Mouse (Mus musculus) limb, embryonic 15.5 days (tissue): ENCODE data around the gene Cdc42bpg. TPM values are rescaled to one million over a fixed set of nuclear protein-coding genes. Genes with fewer than 3 reads are reported as not detected.
"Not testable (repeated sequence)": the region's sequence is repeated elsewhere in the genome, so short reads cannot be mapped to it uniquely, and the experiment has no call there.

ENCODE experiments used
- ATAC-seq: fragments of 200-750 bp; cut with Nextera tagmentation; 2 replicates; pipeline ENCODE4 v1.8.0; 2017; ENCODE audit warnings: low read depth, moderate TSS enrichment; ENCODE audit not compliant: insufficient number of reproducible peaks, low FRiP score, low TSS enrichment
- H3K27ac ChIP-seq: fragments of 300-500 bp; sonication (generic); 2 replicates; pipeline ENCODE4 v1.5.1; 2015; ENCODE audit warnings: moderate library complexity, mild to moderate bottlenecking, inconsistent platforms
- H3K27me3 ChIP-seq: fragments of 300-500 bp; sonication (generic); 2 replicates; pipeline ENCODE4 v1.6.1; 2015; ENCODE audit warnings: inconsistent platforms
- H3K36me3 ChIP-seq: fragments of 300-500 bp; sonication (generic); 2 replicates; pipeline ENCODE4 v1.6.1; 2015; ENCODE audit warnings: inconsistent platforms
- H3K4me1 ChIP-seq: fragments of 300-500 bp; sonication (generic); 2 replicates; pipeline ENCODE4 v1.6.1; 2015; ENCODE audit warnings: inconsistent platforms
- H3K4me2 ChIP-seq: fragments of 300-500 bp; sonication (generic); 2 replicates; pipeline ENCODE4 v1.6.1; 2015; ENCODE audit warnings: mild to moderate bottlenecking, inconsistent platforms
- H3K4me3 ChIP-seq: fragments of 300-500 bp; sonication (generic); 2 replicates; pipeline ENCODE4 v1.5.1; 2015; ENCODE audit warnings: mild to moderate bottlenecking, inconsistent platforms
- H3K9ac ChIP-seq: fragments of 300-500 bp; sonication (generic); 2 replicates; pipeline ENCODE4 v1.6.1; 2015; ENCODE audit warnings: inconsistent platforms
- H3K9me3 ChIP-seq: fragments of 300-500 bp; sonication (generic); 2 replicates; pipeline ENCODE4 v1.6.1; 2016; ENCODE audit warnings: inconsistent platforms
- WGBS: fragments of 180-500 bp; shearing (Covaris S2); methylation state at CpG from one replicate; pipeline ENCODE4 v1.1.7; 2015; 5-methylcytosine and 5-hydroxymethylcytosine counted together
- polyA plus RNA-seq: library from polyadenylated mRNA; unstranded; fragments of >200 nt; fragmentation: Nextera tagmentation; extraction: Ambion mirVana; gene quantifications from 2 replicates; pipeline ENCODE4 v1.2.1, GENCODE M21; 2015

The Cdc42bpg gene
- polyA plus RNA-seq, 1 experiment from 2014 or later: 2.0 TPM

GRCm38 (mm10) chr19:6302522-6302921, 3.7 kb upstream of the Cdc42bpg start:
- peaks cover 25% of the 10 kb centered on the region for H3K36me3 ChIP-seq
- H3K4me3 ChIP-seq: no peak overlapping the region
- ATAC-seq: no peak
- H3K4me1 ChIP-seq: peaks cover 48% of the 10 kb centered on the region
- no peaks in the 10 kb centered on the region for H3K27me3 ChIP-seq
- H3K9me3 ChIP-seq: no peaks in the 10 kb centered on the region
- peak overlapping the region; percentile 72 for H3K27ac ChIP-seq
- H3K4me2 ChIP-seq: no peak overlapping the region
- H3K9ac ChIP-seq: no peak overlapping the region
- WGBS: 21% methylated on average over 4 of the region's 4 CpGs

DNA sequence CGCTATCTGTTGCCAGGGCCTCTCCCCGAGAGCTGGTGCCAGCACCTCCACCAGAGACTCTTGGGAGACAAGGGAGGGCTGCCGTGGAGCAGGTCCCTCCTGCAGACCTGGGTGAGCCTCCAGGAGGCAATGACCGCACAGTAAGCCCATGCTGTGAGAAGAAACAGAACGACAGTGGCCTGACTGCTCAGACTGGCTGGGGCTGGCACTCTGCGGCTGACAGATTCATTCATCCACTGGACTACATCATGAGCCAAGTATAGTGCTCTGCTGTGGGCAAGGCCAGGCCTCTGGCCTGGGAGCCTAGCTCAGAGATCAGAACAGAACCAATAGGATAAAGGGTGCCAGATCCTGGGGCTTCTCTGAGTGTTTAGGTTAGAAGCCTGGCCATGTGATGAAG, 2.4 kb upstream of the Cdc42bpg start:
- Histone ChIP-seq H3K4me2 (no peak overlapping the region), H3K27ac (no peak overlapping the region), H3K9ac (no peak overlapping the region), H3K27me3 (no peaks in the 10 kb centered on the region), H3K9me3 (no peaks in the 10 kb centered on the region), H3K36me3 (peaks cover 12% of the 10 kb centered on the region), H3K4me3 (no peak overlapping the region), H3K4me1 (peaks cover 58% of the 10 kb centered on the region)
- 85% methylated on average over 6 of the region's 6 CpGs for WGBS
- no peak for ATAC-seq

DNA sequence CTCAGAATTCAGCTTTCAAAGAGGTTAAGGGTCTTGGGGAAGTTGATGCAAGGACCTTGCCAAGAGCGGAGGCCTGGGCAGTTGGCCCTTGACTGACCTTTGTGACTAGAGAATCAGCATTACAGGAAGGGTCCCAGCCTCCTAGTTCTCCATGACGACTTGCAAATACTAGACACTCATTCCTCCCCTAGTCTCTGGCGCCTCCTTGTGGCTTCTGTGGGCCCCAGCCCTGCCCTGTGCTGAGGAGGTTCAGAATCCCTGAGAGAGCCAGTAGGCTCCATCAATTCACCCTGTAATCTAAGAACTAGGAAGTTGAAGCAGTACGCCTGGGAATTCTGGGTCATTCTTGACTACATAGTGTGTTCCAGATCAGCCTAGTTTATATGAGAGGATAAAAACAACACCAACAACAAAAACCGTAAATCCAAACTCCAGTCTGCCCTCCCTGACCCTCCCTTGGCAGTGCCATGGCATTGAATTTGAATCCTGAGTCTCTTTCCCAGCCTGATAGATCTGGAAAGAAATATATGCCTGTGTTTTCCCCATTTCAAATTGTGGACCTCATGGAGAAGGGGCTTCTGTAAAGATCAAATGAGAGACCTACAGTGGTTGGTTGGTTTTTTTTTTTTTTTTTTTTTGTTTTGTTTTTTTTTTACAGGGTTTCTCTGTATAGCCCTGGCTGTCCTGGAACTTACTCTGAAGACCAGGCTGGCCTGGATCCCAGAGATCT, 1.3 kb upstream of the Cdc42bpg start:
- no peak for ATAC-seq

GRCm38 (mm10) chr19:6305517-6306115, 640 bp upstream of the Cdc42bpg start:
- Histone ChIP-seq H3K9ac (peak overlapping the region; percentile 55), H3K36me3 (peaks cover 11% of the 10 kb centered on the region; the same call in 1 of the 2 replicates), H3K27ac (peak overlapping the region; percentile 91), H3K4me1 (peaks cover 42% of the 10 kb centered on the region), H3K4me3 (peak overlapping the region; percentile 70), H3K4me2 (peak overlapping the region; percentile 66), H3K9me3 (no peaks in the 10 kb centered on the region), H3K27me3 (no peaks in the 10 kb centered on the region)
- ATAC-seq: no peak
- 57% methylated on average over 8 of the region's 8 CpGs for WGBS

More for the DNA sequence above, 1.3 kb upstream of the Cdc42bpg start:
- Histone ChIP-seq H3K4me3 (no peak overlapping the region), H3K4me1 (peaks cover 49% of the 10 kb centered on the region), H3K36me3 (peaks cover 6% of the 10 kb centered on the region), H3K9ac (no peak overlapping the region), H3K9me3 (no peaks in the 10 kb centered on the region), H3K4me2 (no peak overlapping the region), H3K27ac (no peak overlapping the region), H3K27me3 (no peaks in the 10 kb centered on the region)
- WGBS: 21% methylated on average over 5 of the region's 5 CpGs

- under 1% methylated on average over 33 of the region's 34 CpGs for WGBS
- H3K4me1 ChIP-seq: peaks cover 39% of the 10 kb centered on the region
- 0 out of 2 replicates have a peak, but pooled peaks have one; percentile 1 for ATAC-seq
- peak overlapping the region; percentile 91 for H3K27ac ChIP-seq
- H3K9me3 ChIP-seq: no peaks in the 10 kb centered on the region
- no peaks in the 10 kb centered on the region for H3K27me3 ChIP-seq
- peak overlapping the region; percentile 55 for H3K9ac ChIP-seq
- H3K36me3 ChIP-seq: peaks cover 20% of the 10 kb centered on the region
- H3K4me2 ChIP-seq: peak overlapping the region; percentile 66
- H3K4me3 ChIP-seq: peak overlapping the region; percentile 70
These were observed 330 bp downstream of the Cdc42bpg start for GRCm38 (mm10) chr19:6306586-6306985.

DNA sequence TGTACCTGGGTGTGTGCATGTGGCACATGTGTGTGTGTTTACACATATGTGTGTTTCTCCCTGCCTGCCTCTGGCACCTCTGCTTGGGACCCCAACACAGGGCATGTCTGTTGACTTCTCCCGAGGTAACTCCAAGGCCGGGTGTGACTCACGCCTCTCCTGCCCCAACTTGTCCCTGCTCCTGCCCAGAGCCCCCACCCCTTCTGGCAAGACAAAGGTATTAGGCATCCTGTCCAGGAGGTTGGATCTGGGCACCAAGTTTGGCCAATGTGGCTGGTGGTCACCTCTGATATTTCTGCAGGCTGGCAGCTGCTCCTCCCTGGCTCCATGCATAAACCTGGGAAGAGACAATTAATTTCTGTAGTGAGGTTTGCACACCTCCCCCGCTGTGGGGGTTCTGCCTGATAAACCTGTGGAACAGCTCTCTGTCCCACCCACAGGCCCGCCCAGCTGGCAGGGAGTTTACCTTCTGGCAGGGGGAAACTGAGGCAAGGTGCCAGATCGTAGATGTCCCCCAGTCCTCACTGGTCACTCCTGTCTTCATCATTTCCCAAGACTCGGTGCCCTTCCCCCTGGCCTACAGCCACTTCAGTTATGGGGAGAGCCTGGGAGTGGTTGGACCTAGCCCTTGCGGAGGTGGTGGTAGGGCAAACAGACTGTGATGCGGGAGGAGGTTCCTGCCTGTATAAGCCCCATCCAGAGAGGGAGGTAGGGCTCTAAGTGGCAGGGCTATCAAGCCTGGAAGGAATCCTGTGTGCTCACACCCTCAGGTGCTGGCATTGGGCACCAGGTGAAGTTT, 1.7 kb downstream of the Cdc42bpg start:
- no peak for ATAC-seq
- WGBS: 70% methylated on average over 9 of the region's 9 CpGs
- Histone ChIP-seq H3K9ac (no peak overlapping the region), H3K4me2 (peak overlapping the region; percentile 66; the same call in 1 of the 2 replicates), H3K27me3 (no peaks in the 10 kb centered on the region), H3K4me1 (peaks cover 32% of the 10 kb centered on the region), H3K27ac (peak overlapping the region; percentile 91), H3K9me3 (no peaks in the 10 kb centered on the region), H3K4me3 (peak overlapping the region; percentile 70), H3K36me3 (peaks cover 32% of the 10 kb centered on the region)

GRCm38 (mm10) chr19:6310181-6310580, 3.9 kb downstream of the Cdc42bpg start:
- Histone ChIP-seq H3K9me3 (no peaks in the 10 kb centered on the region), H3K4me1 (peaks cover 29% of the 10 kb centered on the region), H3K9ac (no peak overlapping the region), H3K36me3 (peaks cover 54% of the 10 kb centered on the region), H3K4me3 (no peak overlapping the region), H3K27me3 (no peaks in the 10 kb centered on the region), H3K27ac (no peak overlapping the region), H3K4me2 (no peak overlapping the region)
- 90% methylated on average over 5 of the region's 5 CpGs for WGBS
- no peak for ATAC-seq

- not testable (repeated sequence) for H3K4me2 ChIP-seq, H3K27me3 ChIP-seq, H3K4me3 ChIP-seq, ATAC-seq, H3K9ac ChIP-seq, H3K9me3 ChIP-seq, H3K27ac ChIP-seq
- Histone ChIP-seq H3K4me1 (peaks cover 18% of the 10 kb centered on the region), H3K36me3 (peaks cover 70% of the 10 kb centered on the region)
- 87% methylated on average over 3 of the region's 3 CpGs for WGBS
These were observed 5.5 kb downstream of the Cdc42bpg start for GRCm38 (mm10) chr19:6311783-6312182.

DNA sequence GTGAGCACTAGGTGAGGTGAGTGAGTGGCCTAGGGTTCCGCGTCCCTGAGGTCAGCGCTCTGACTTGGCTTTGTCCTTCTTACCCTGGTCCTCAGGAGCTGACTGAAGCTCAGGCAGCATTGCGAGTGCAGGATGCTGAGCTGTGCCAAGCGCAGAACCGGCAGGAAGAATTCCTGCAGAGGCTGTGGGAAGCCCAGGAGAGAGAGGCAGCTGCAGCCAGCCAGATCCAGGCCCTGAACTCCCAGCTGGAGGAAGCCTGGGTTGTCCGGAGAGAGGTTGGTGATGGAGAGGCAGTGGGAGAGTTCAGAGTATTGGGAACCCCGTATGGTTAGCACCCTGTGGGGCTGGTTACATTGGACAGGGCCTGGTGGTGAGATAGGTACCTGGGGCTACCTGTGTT, 7.5 kb downstream of the Cdc42bpg start:
- no peak overlapping the region for H3K4me3 ChIP-seq
- H3K9me3 ChIP-seq: no peaks in the 10 kb centered on the region
- H3K4me2 ChIP-seq: no peak overlapping the region
- WGBS: 93% methylated on average over 8 of the region's 8 CpGs
- H3K36me3 ChIP-seq: peaks cover 90% of the 10 kb centered on the region
- ATAC-seq: no peak
- H3K4me1 ChIP-seq: no peaks in the 10 kb centered on the region
- H3K27ac ChIP-seq: no peak overlapping the region
- H3K27me3 ChIP-seq: no peaks in the 10 kb centered on the region
- no peak overlapping the region for H3K9ac ChIP-seq

- no peaks in the 10 kb centered on the region for H3K9me3 ChIP-seq
- no peaks in the 10 kb centered on the region for H3K4me1 ChIP-seq
- H3K4me3 ChIP-seq: no peak overlapping the region
- H3K36me3 ChIP-seq: peaks cover 95% of the 10 kb centered on the region
- no peak overlapping the region for H3K4me2 ChIP-seq
- 0 out of 2 replicates have a peak overlapping the region, but pooled peaks have one; percentile 0 for H3K27ac ChIP-seq
- 81% methylated on average over 8 of the region's 8 CpGs for WGBS
- no peak for ATAC-seq
- H3K27me3 ChIP-seq: no peaks in the 10 kb centered on the region
- no peak overlapping the region for H3K9ac ChIP-seq
These were observed 8.3 kb downstream of the Cdc42bpg start for GRCm38 (mm10) chr19:6314513-6314912.

DNA sequence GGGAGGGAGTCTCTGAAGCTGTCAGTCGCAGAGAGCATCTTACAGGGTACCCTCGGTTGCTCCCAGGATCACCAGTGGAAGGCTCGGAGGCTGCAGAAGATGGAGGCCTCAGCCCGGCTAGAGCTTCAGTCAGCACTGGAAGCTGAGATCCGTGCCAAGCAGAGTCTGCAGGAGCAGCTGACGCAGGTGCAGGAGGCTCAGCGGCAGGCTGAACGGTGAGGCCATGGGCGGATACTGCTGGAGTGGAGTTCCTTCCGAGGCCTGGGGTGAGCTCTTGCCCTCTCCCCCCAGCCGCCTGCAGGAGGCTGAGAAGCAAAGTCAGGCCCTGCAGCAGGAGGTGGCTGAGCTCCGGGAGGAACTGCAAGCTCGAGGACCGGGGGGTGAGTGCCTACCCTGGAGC, 9.3 kb downstream of the Cdc42bpg start:
- WGBS: 83% methylated on average over 14 of the region's 14 CpGs
- Histone ChIP-seq H3K27ac (peak overlapping the region; percentile 47; the same call in 1 of the 2 replicates), H3K4me1 (no peaks in the 10 kb centered on the region)

GRCm38 (mm10) chr19:6318145-6318544, 11.9 kb downstream of the Cdc42bpg start:
- Histone ChIP-seq H3K9me3 (no peaks in the 10 kb centered on the region), H3K4me3 (no peak overlapping the region), H3K27me3 (no peaks in the 10 kb centered on the region), H3K4me2 (no peak overlapping the region), H3K4me1 (0 out of 2 replicates have a peak, but pooled peaks cover 4% of the 10 kb centered on the region), H3K27ac (no peak overlapping the region), H3K36me3 (peaks cover 96% of the 10 kb centered on the region), H3K9ac (no peak overlapping the region)
- WGBS: 88% methylated on average over 12 of the region's 12 CpGs
- ATAC-seq: no peak

More for the DNA sequence above, 9.3 kb downstream of the Cdc42bpg start:
- no peaks in the 10 kb centered on the region for H3K27me3 ChIP-seq
- no peak overlapping the region for H3K9ac ChIP-seq
- H3K4me3 ChIP-seq: no peak overlapping the region
- H3K4me2 ChIP-seq: no peak overlapping the region
- H3K36me3 ChIP-seq: peaks cover 96% of the 10 kb centered on the region
- H3K9me3 ChIP-seq: no peaks in the 10 kb centered on the region
- no peak for ATAC-seq
